Mouse (Mus musculus) erythroblast, embryonic 14.5 days (primary cell): ENCODE data around the gene Tbata. TPM values are rescaled to one million over a fixed set of nuclear protein-coding genes. Genes with fewer than 3 reads are reported as not detected.

Experiments used
- H3K27me3 ChIP-seq: 2 replicates; pipeline ENCODE4 v1.6.1; 2012; ENCODE audit warnings: inconsistent platforms; ENCODE audit not compliant: control insufficient read depth
- H3K36me3 ChIP-seq: 2 replicates; pipeline ENCODE4 v1.6.1; 2012; ENCODE audit warnings: mild to moderate bottlenecking, inconsistent platforms; ENCODE audit not compliant: control insufficient read depth
- H3K4me1 ChIP-seq: 2 replicates; pipeline ENCODE4 v1.6.1; 2012; ENCODE audit warnings: inconsistent platforms; ENCODE audit not compliant: control insufficient read depth
- H3K4me3 ChIP-seq: replicated peaks from 2 replicates; pipeline ENCODE3; 2012; ENCODE audit warnings: moderate library complexity, mild to moderate bottlenecking, inconsistent platforms
- H3K9me3 ChIP-seq: 2 replicates; pipeline ENCODE4 v1.6.1; 2012; ENCODE audit warnings: low read length, inconsistent platforms, mixed read lengths; ENCODE audit not compliant: control insufficient read depth
- GATA1 ChIP-seq: IDR thresholded peaks from 2 replicates; pipeline ENCODE4 v1.6.1; 2012; ENCODE audit warnings: low read length, inconsistent platforms, mixed read lengths
- TAL1 ChIP-seq: IDR thresholded peaks from 3 replicates; pipeline ENCODE4 v1.6.1; 2012; ENCODE audit warnings: low read length, inconsistent platforms, mixed read lengths
- polyA plus RNA-seq: library from polyadenylated mRNA; stranded (reverse); fragments of >175 nt; gene quantifications from 2 replicates; pipeline ENCODE4 v1.2.3, GENCODE M21; 2012

Tbata gene
- polyA plus RNA-seq = not detected in 2 replicates

GRCm38 (mm10) chr10:61171654-61172053, at the start of gene Tbata:
Gene Tbata (plus strand): TSS chr10:61171954.
- H3K4me1 ChIP-seq = peaks cover 3% of the 10 kb centered on the region; the same call in 1 of the 2 replicates
- H3K4me3 ChIP-seq = no peak within 1 kb of the TSS
- peaks cover 36% of the 10 kb centered on the region for H3K27me3 ChIP-seq
- H3K9me3 ChIP-seq = no peaks in the 10 kb centered on the region
- TF ChIP-seq TAL1 (no peak), GATA1 (no peak)
- no peaks in the 10 kb centered on the region for H3K36me3 ChIP-seq

- Histone ChIP-seq H3K4me3 (peak overlapping the region; percentile 53), H3K36me3 (peaks cover 40% of the 10 kb centered on the region), H3K27me3 (no peaks in the 10 kb centered on the region), H3K9me3 (peaks cover 2% of the 10 kb centered on the region; the same call in 1 of the 2 replicates), H3K4me1 (peaks cover 85% of the 10 kb centered on the region)
- TF ChIP-seq GATA1 (peak; percentile 55), TAL1 (peak; percentile 43; the same call in 1 of the 3 replicates)
These were observed 48.4 kb upstream of the Tbata start for GRCm38 (mm10) chr10:61123276-61123913.

DNA sequence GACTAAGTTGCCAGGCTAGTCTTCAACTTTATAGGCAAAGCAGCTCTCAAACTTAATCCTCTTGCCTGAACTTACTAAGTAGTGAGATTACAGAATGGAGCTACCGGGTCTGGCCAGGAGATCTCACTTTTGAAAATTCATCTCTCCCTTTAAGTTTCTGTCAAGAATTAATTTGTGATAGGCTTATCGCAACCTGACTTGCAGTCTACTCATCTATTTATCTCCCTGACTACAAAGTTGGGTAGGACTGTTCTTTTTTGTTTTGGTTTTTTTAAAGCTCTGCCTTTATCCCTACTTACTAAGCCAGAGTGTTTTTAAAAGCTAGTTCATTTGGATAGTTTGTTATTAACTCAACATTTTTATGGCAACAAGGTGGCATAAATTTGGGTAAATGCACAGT, 47.3 kb upstream of the Tbata start:
- TF ChIP-seq GATA1 (no peak; the same call in 1 of the 2 replicates), TAL1 (no peak)
- Histone ChIP-seq H3K4me3 (peak overlapping the region; percentile 53), H3K36me3 (peaks cover 32% of the 10 kb centered on the region), H3K4me1 (peaks cover 83% of the 10 kb centered on the region), H3K9me3 (peaks cover 2% of the 10 kb centered on the region; the same call in 1 of the 2 replicates), H3K27me3 (no peaks in the 10 kb centered on the region)

GRCm38 (mm10) chr10:61128701-61129365, 42.9 kb upstream of the Tbata start:
- H3K36me3 ChIP-seq = peaks cover 14% of the 10 kb centered on the region
- peaks cover 2% of the 10 kb centered on the region; the same call in 1 of the 2 replicates for H3K9me3 ChIP-seq
- TF ChIP-seq GATA1 (no peak), TAL1 (no peak)
- H3K4me1 ChIP-seq = peaks cover 50% of the 10 kb centered on the region
- no peaks in the 10 kb centered on the region for H3K27me3 ChIP-seq
- no peak overlapping the region for H3K4me3 ChIP-seq

DNA sequence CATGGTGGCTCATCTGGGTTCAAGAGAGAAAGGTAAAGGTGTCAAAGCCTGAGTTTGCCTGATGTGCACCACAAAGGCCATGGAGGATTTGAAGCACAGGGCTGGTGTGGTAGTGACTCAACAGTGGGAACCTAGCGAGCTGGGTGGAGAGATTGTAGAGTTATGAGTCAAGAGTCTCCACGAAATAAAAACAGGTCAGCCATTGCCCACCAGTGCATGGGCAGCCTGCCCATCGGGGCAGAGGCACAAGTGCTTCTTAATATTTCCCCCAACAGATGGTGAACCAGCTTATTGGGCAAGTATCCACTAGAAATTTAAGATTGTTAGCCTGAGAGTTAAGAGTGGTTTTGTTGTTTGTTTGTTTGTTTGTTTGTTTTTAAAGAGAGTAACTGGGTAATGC, 40.8 kb upstream of the Tbata start:
- TF ChIP-seq TAL1 (no peak), GATA1 (no peak)
- Histone ChIP-seq H3K4me1 (peaks cover 34% of the 10 kb centered on the region), H3K9me3 (peaks cover 2% of the 10 kb centered on the region; the same call in 1 of the 2 replicates), H3K36me3 (peaks cover 15% of the 10 kb centered on the region), H3K27me3 (no peaks in the 10 kb centered on the region), H3K4me3 (no peak overlapping the region)

DNA sequence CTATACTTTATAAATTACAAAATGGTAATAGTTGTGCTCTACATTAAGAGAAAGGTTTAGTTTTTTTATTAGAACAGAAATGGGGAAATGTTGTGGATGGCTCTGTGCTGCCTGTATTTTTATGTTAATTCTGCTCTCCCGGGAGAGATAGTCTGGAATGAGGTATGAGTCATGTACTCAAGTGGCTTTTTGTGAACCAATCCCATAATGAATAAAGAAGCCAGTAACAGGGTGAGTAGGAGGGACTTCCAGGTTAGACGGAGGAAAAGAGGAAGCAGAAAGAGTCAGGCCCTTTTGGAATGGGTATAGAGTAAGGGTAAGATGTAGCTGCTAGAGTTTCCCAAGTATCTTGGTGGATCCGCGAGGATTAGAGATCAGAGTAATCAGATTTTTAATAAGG, 37.7 kb upstream of the Tbata start:
- peaks cover 15% of the 10 kb centered on the region for H3K4me1 ChIP-seq
- TF ChIP-seq GATA1 (no peak), TAL1 (no peak)
- H3K36me3 ChIP-seq = peaks cover 8% of the 10 kb centered on the region
- H3K27me3 ChIP-seq = no peaks in the 10 kb centered on the region
- no peak overlapping the region for H3K4me3 ChIP-seq
- no peaks in the 10 kb centered on the region for H3K9me3 ChIP-seq

- Histone ChIP-seq H3K36me3 (peaks cover 11% of the 10 kb centered on the region), H3K9me3 (no peaks in the 10 kb centered on the region)
These were observed 36.4 kb upstream of the Tbata start for GRCm38 (mm10) chr10:61135226-61135839.

GRCm38 (mm10) chr10:61137567-61137966, 34.2 kb upstream of the Tbata start:
- Histone ChIP-seq H3K36me3 (peaks cover 11% of the 10 kb centered on the region), H3K27me3 (no peaks in the 10 kb centered on the region), H3K4me3 (no peak overlapping the region), H3K4me1 (peaks cover 11% of the 10 kb centered on the region), H3K9me3 (no peaks in the 10 kb centered on the region)
- TF ChIP-seq TAL1 = no peak
- TF ChIP-seq GATA1 = no peak

More at GRCm38 (mm10) chr10:61135226-61135839, 36.4 kb upstream of the Tbata start:
- Histone ChIP-seq H3K4me1 (peaks cover 8% of the 10 kb centered on the region; the same call in 1 of the 2 replicates), H3K27me3 (no peaks in the 10 kb centered on the region), H3K4me3 (no peak overlapping the region)
- TF ChIP-seq GATA1 (no peak), TAL1 (no peak)

DNA sequence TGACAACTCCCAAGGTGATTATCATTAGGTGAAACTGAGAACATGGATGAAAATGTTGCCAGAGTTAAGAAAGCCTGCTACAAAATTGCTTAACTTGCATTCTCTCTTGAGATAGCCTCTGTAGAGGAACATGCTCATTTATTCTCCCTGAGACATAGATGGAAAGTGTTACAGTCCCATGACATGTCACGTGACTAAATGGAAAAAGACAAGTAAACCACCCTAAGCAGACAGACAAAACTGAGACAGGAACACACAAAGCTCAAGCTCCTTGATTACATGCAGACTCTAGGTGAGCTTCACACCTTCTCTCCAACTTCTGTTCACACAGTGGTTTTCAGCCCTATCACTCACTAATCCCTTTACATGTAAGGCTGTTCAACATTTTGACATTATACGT, 28.4 kb upstream of the Tbata start:
- no peak overlapping the region for H3K4me3 ChIP-seq
- no peaks in the 10 kb centered on the region for H3K9me3 ChIP-seq
- peaks cover 4% of the 10 kb centered on the region; the same call in 1 of the 2 replicates for H3K27me3 ChIP-seq
- TF ChIP-seq TAL1 (no peak), GATA1 (no peak)
- H3K4me1 ChIP-seq = peaks cover 36% of the 10 kb centered on the region
- peaks cover 8% of the 10 kb centered on the region for H3K36me3 ChIP-seq
